Mouse (Mus musculus) gastrocnemius, postnatal 10 days (tissue): ENCODE data around the gene Ascl5. TPM values are rescaled to one million over a fixed set of nuclear protein-coding genes. Genes with fewer than 3 reads are reported as not detected.

Experiments used
- DNase-seq: peaks from one replicate; pipeline ENCODE4 v3.0.0; 2021; ENCODE audit warnings: mixed read lengths
- total RNA-seq, 2 experiments: library from RNA; stranded (reverse); gene quantifications; 2 replicates each; pipeline ENCODE4 v1.2.3; 2021

The Ascl5 gene
- total RNA-seq, 2 experiments from 2014 or later: not detected

DNA sequence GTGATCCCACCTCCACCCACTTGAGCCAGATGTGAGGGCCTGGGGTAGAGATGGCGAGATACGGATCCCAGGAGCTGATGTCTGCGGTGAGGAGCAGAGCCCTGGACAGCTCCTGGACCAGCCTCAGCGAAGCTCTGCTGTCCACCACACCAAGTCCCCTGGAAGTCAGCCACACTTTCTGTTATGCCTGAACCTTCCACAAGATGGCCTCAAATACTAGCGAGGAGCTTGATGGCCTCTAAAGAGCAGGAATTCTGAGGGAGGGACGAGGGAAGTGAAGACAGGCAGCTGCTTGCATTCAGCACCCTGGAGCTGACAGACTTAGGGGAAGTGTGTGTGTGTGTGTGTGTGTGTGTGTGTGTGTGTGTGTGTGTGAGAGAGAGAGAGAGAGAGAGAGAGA lies 861 bp downstream of the Ascl5 start:
- DNase-seq: peak; percentile 70

DNA sequence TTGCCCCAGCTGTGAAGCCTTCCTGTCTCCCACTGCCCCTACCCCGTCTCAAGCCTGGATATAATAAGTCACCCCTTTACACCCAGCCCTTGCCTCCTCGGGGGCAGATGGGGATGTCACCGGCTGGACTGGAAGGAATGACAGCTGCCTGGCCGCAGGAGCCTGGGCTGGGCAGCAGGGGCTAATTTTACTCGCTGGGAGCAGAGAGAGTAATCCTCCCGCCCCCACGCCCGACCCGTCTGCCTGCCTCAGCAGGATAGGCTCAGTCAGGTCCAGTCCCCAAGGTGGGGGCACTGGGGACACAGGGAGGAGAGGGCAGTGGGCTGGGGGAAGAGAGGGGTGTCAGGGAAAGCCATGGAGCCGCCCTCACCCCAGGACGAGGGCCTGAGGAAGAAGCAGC lies 1.9 kb downstream of the Ascl5 start, which contains the start of gene Cacna1s:
Cacna1s (plus strand) TSS at position 204 of the 400 bp plus-strand sequence.
- peak; percentile 64 for DNase-seq

DNA sequence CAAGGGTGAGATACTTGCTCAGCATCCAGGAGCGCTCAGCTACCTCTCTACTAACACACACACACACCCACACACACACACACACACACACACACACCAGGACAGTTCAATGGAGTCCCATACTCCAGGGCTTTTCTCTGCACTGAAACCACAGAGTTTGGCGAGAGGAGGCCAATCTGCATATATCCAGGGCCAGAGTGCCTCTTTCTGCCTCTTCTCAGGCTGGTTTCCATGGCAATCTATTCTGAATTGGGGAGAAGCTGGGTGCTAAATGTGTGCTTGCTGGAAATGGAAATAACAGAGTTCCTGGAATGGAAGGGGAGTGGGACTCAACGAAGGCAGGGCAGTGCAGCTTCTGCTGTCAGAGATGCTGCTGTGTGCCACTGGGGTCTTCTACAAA lies 5.2 kb downstream of the Ascl5 start:
- no peak for DNase-seq

DNA sequence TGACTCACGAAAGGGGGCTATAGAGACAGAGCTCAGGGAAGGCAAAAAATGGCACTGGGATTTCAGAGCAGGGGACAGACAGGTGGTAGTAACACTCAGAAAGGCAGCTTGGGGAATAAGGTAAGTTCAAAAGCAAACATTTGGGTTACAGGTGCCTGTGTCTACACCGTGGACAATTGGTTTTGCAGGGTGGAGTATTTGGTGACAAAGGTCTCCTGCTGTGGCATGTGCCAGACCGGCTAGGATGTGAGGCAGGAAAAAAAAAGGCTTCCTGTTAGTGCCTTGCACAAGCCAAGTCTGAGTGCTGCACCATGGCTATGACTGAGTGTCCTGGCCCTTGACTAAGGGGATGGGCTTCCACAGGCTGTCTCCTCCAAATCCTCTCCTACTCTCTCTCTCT lies 8.0 kb downstream of the Ascl5 start:
- no peak for DNase-seq

DNA sequence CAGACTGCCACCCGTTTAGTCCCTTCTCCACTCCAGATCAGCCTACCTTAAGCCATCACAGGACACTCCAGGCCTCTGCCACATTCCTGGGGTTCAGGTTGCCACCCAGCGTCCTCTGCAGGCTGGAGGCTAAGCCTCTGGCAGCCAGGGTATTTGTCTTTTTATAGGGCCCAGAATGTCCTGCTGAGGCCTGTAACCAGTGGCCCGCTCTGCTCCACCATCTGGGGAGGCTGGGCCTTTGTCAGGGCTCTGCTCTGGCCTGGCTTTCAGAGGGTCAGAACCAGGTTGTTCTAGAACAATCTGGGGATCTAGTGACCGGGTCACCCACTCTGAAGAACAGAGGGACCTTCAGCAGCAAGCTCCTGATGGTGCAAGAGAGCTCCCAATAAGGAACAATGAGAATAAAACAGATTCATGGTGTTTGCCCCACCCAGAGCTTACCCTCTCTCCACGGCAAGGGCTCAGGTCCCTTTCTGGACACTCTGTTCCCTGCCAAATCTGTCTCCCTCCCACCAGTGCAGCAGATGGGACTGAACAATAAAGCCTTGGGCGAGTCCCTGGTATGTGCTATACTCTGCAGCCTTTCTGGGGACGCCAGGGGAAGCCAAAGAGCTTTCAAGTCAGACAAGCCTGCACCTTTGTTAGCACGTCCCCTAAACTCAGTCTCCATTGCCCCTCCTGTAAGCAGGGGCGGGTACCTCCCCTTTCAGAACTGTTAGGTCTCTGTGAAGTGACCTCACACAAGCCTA lies 10.6 kb downstream of the Ascl5 start:
- DNase-seq: peak; percentile 77

DNA sequence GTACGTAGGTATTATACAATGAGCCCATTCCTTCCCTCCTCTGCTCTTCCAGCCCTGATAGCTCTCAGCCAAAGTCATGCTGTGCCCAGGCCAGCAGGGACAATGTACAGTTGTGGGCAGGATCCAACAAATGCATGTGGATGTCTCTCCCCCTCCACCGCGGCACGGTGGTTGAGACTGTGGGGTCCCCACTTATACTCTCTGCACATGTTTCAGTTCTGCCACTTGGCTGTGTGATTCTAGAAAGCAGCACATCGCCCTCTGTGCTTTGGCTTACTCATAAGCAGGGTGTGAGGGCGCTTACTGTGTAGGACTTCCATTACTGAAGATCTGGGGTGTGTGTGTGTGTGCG lies 11.2 kb downstream of the Ascl5 start:
- no peak for DNase-seq

DNA sequence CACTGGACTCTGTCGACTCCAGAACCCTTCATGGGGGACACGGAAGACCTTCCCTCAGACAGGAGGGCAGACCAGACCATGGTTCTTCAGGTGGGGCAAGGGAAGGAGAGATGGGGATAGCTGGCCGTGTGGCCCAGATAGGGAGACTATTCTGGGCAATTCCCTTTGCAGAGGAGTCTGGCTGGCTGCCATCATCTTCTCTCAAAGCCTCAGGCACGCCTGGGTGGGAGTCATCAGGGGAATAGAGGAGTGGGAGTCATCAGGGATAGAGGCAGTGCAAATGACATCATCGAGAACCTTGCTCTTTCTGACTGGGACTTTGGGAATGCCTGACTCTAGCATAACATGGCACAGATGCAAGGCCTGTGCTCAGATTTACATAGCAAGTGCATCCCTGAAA lies 13.4 kb downstream of the Ascl5 start:
- DNase-seq: no peak

DNA sequence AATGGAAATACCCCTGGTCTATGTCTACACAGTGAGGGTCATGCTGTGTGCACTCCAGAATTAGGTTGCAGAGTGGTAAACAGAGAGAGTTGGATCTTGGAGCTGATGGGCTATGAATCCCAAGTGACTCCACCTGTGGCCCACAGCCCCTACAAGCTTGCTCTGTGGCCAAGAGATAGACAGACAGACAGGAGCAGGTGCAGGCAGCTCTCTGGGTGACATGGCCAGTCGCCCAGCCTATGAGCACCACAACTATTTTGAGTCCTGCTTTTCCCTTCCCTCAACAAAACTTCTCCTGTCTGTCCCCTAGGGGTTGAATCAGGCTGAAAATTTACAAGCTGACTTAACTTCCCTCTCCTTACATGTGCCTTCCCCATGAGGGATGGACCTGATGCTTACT lies 16.0 kb downstream of the Ascl5 start:
- DNase-seq: peak; percentile 61

DNA sequence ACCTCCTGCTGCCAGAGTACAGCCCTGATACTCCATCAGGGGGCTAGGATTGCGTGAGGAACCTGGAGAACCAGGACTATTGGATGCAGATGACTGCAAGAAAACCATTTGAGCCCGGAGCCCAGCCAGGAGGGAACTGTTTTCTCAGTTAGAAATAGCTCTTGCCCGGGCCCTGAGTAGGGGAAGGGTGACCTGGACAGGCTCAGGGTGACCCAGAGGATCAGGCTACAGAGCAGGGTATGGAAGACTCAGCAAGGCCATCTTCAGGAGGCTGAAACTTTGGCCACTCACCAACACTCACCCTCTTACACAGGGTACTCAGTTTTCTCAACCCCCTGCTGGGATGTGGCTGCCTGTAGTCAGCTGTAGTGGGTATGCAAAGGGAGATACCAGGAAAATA lies 17.0 kb downstream of the Ascl5 start:
- peak; percentile 26 for DNase-seq

DNA sequence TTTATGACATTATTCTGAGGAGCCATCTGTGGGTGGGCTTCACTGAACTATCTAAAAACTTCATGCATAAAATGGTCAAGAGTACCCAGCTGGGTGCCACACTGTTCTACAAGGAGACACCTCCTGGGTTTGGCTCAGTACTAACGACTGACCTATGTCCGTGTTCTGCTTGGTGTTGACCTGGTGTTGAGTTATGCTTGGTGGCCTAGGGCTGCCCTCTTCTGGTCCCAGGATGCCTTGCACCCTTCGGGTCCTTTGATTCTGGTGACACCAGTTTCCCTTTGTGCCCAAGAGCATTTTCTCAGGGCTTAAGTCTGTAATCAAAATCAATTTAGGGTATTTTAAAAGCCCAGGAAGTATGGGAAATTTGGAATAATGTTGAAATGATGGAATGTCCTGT lies 25.5 kb downstream of the Ascl5 start:
- DNase-seq: peak; percentile 47

DNA sequence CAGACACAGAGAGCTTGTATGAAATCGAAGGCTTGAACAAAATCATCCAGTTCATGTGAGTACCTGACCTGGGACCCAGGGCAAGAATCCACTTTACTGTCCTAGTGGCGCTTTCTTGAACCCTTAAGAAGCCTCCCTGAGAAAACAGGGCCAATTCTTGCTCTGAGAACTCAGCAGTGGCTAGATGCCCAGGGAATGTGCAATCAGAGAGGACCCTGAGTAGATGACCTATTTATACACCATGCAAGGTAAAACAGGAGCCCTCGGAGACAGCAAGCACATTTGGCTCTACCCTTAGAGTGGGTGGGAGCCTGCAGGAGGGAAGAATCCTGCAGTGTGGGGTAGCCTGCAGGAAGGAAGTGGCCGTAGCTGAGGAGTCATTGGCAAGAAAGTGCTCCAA lies 27.1 kb downstream of the Ascl5 start:
- peak; percentile 28 for DNase-seq

DNA sequence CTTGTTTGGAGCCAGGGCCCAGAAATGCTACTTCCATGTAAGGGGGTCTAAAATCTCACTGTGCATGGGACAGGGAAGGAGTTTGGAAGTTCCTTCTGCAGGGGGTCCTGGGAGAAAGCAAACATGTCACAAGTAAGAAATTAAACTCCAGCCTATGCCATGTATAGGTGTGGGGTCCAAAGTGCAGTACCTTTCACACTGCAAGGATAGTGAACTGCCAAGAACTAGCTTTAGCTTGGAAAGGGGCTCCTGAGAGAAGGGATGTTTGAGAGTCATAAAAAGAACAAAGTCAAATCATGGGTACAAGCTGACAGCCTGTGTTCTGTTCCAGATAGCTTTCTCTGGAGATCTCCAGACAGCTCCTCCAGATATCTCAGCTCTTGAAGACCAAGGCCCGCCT lies 30.6 kb downstream of the Ascl5 start:
- DNase-seq: no peak

DNA sequence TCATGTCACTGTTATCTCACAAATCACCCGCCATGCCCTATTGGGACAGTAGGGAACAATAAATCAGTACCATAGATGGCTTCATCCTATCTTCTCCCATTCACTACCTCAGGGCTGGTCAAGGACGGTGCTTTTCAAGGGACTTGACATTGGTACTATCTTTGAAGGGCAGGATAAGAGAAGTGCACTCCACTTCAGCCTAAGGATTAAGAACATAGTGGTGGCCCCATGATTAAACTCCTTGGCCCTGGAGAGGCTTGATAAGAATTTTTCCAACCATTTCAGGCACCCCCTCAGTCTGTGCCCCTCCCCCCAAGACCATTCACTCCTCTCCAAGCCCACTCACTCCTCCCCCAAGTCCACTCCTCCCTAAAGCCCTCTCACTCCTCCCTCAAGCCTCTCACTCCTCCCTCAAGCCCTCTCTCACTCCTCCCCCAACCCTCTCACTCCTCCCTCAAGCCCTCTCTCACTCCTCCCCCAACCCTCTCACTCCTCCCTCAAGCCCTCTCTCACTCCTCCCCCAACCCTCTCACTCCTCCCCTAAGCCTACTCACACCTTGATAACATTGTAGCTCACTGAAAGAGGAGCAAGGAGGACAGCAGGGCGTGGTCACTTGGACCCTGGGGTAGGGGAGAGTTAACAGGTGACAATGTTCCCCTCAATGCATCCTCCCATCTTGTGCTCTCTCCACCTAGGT lies 35.5 kb downstream of the Ascl5 start:
- no peak for DNase-seq

DNA sequence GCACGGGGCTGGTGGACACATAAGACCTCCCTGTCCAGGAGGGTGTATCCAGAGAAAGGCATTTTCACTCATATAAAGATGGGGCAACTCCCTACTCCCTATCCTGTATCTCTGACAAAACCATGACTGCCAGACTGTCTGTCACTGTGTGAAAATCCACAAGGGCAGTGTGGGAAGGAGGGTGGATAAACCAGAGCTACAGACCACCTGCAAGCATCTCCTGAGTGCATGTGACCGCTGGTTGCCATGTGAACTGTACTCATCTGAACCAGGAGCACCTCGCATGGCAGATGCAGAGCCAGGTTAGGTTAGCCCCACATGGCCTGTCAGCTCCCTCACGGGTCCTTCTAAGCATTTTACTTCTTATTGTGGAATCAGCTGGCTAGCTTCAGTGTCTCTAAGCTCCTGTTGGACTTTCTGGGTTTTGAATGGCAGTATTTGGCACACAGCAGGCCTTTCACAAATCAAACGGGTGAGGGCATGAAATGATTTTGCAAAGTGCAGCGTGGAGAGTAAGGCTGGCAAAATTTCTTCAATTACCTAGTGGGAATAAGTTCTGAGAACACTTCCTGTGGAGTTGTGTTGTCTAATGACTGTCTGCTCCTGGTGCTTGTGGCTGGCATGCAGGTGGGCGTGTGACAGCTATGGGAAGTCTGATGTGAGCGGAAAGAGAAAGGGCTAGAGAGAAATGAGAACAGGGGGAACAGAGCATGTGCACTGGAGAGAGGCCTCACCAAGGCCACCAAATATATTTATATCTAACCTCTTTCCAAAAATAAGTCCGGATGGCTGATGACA lies 39.0 kb downstream of the Ascl5 start:
- no peak for DNase-seq

DNA sequence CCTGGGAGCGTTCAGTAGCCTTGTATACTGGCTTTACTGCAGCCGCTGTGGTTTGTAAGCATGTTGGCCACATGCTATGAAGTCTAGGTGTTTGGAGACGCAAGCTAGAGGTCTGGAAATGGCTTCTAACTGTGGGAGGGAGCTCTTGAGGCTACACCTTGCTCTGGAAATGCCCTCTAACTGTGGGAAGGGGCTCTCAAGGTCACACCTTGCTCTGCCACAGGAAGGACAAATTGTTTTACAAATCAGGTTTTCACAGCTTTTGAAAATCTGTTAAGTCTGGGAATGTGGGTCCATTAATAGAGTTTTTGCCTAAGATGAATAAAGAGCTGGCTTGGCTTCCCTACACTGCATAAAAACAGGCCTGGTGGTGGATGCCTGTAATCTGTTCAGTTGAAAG lies 43.1 kb downstream of the Ascl5 start:
- no peak for DNase-seq

DNA sequence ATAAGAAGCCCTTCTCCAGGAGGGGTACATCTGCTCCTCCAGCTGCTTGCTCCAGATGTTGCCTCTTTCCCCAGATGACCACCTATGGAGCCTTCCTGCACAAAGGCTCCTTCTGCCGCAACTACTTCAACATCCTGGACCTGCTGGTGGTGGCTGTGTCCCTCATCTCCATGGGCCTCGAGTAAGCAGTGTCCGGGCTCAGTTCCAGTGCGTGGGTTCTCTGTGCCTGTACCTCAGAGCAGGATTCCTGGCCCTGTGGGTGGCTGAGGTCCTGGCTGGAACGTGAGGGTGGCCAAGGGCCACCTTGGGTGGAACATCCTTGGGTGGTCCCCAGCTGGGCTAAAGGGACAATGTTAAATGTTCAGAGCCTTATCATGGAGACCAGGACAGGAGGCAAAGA lies 44.2 kb downstream of the Ascl5 start:
- no peak for DNase-seq

Other genes with a start within 250 kb of the Ascl5 start
- under 1 TPM; 0.11 to 0.12 TPM for gene Lad1, start 232.2 kb upstream of the Ascl5 start, total RNA-seq
- 10 to 100 TPM; 41.1 to 52.6 TPM for gene Tnnt2, start 214.4 kb upstream of the Ascl5 start, total RNA-seq
- gene Pkp1, start 131.6 kb upstream of the Ascl5 start, total RNA-seq: under 1 TPM in 1 of 2 experiments, not detected in 1; 0.07 TPM
- gene Igfn1, start 44.5 kb upstream of the Ascl5 start, total RNA-seq: 10 to 100 TPM; 18.2 to 31.6 TPM
- 10 to 100 TPM; 27.2 to 29.0 TPM for gene Tmem9, start 42.7 kb upstream of the Ascl5 start, total RNA-seq
- 100 to 1,000 TPM; 558 to 576 TPM for gene Cacna1s, start 1.9 kb downstream of the Ascl5 start, total RNA-seq
- gene Kif21b, start 80.6 kb downstream of the Ascl5 start, total RNA-seq: 1 to 10 TPM; 1.1 to 2.0 TPM
- not detected for gene Mroh3, start 162.0 kb downstream of the Ascl5 start, total RNA-seq
- gene Inava, start 183.5 kb downstream of the Ascl5 start, total RNA-seq: under 1 TPM in 1 of 2 experiments, not detected in 1; 0.28 TPM
- not detected for gene Gpr25, start 210.1 kb downstream of the Ascl5 start, total RNA-seq